Mouse (Mus musculus): ENCODE data around the gene Mpc1. TPM values are rescaled to one million over a fixed set of nuclear protein-coding genes. Genes with fewer than 3 reads are reported as not detected.

The Mpc1 gene
- 373 and 511 TPM in 2 replicates for polyA plus RNA-seq (2015; fragmentation: Nextera tagmentation; extraction: Ambion mirVana)

DNA sequence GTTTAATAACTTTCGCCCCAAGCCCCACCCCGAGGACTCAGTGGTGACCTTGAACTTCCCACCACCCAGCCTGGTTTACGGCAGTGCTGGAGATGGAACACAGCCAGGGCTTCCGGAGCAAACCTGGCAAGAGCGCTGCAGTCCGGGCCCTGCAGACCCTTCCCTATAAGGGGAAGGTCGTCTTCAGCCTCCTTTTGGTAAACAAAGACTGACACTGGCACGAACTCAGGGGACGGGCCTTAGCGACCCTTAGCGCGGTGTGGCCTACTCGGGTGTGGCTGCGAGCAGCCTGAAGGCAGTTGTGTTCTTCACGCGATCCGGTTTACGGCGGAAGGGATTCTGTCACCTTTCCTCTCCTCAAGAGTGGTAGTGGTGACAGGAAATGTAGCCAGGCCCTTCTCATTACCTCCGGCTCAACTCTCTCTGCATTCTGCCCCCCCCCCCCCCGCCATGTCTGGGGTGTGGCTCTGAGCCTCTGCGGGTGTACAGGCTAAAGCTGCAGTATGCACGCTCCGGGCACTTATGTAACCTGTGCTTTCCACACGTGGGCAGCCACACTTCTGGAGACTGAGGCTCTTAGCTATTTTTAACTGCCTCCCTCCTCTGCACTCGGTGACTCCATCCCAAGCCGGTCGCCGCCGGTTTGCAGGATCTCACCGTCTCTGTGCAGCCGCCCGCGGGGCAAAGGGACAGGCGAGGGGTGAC lies at the start of gene Mpc1:
Mpc1 (plus strand) TSS at position 84 of the 705 bp plus-strand sequence.

DNA sequence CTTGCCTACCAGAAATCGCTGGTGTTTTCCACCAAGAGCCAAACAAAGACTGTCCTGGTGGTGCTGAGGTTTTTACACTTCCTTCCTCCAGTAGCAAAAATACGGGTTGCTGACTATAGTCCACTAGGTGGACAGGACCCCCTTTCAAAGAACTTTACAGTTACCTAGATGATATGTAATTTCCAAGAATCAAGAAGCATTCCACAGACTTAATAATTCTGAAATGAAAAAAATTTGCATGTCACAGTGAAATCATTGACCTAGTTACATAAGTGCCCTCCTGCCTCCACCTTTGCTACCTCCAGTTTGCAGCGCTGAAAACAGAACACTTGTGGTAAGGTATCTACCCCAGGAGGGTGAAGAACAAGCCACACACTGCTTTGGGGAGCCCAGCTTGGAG lies 47.0 kb upstream of the Mpc1 start, which contains the start of gene Ccr6:
Ccr6 (plus strand) TSS at position 301 of the 400 bp plus-strand sequence.

DNA sequence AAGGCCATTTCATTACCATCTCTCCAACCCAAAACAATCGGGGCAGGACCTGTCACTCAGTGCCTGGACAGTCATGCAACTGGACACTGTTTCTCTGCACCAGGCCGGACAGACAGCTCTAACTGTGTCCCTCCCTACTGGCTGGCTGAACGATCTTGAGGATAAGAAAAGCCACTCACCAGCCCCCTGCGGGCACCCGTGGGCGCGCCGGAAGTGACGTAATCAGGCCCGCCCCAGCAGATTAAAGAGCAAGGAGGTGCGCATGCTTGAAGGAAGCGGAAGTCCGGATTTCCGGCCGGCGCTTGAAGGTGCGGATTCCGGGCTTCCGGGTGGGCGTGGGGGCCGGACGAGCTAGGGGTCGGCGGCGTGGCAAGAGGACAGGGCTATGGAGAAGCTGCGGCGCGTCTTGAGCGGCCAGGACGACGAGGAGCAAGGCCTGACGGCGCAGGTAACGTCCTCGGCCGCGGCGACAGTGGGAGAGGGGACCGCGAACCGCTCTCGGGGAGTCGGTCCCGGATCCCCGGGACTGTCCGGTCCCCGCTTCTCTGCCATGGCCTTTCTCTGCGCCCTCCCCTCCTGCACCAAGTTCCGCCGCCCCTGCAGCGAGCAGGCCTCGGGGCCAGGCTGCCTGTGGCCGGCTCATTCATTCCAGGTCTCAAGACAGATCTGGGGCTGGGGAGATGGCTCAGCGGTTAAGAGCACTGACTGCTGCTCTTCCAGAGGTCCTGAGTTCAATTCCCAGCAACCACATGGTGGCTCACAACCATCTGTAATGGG lies 28.3 kb downstream of the Mpc1 start, which contains the start of gene Sft2d1:
Sft2d1 (plus strand) TSS at position 265 of the 777 bp plus-strand sequence.

DNA sequence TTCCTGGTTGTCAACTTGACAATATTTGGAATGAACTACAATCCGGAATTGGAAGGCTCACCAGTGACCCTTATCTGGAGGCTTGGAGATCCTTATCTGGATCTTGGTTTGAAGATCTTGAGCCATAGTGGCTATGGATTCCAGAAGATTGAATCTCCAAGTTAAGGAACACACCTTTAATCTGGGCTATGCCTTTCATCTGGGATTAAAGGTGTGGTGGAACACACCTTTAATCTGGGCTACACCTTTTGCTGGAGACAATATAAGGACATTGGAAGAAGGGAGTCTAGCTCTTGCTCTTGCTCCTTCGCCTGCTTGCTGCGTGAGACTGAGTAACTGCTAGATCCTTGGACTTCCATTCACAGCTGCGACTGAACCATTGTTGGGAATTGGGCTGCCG lies 54.5 kb downstream of the Mpc1 start, which contains the start of gene Prr18:
Prr18 (plus strand) TSS at position 301 of the 400 bp plus-strand sequence.

Other genes starting within 250 kb of the Mpc1 start
- gene Gm49673, start 135.1 kb upstream of the Mpc1 start, polyA plus RNA-seq (2015; fragmentation: Nextera tagmentation; extraction: Ambion mirVana) = 0.35 TPM in 1 of 2 replicates, not detected in the other
- gene Rnaset2a, start 134.8 kb upstream of the Mpc1 start, polyA plus RNA-seq (2015; fragmentation: Nextera tagmentation; extraction: Ambion mirVana) = 60.3 and 97.4 TPM in 2 replicates
- 18.7 and 21.3 TPM in 2 replicates for gene Fgfr1op, start 117.4 kb upstream of the Mpc1 start, polyA plus RNA-seq (2015; fragmentation: Nextera tagmentation; extraction: Ambion mirVana)
- not detected in 2 replicates for gene Ccr6, start 46.9 kb upstream of the Mpc1 start, polyA plus RNA-seq (2015; fragmentation: Nextera tagmentation; extraction: Ambion mirVana)
- gene Sft2d1, start 28.2 kb downstream of the Mpc1 start, polyA plus RNA-seq (2015; fragmentation: Nextera tagmentation; extraction: Ambion mirVana) = 141 and 183 TPM in 2 replicates
- 0.72 and 2.4 TPM in 2 replicates for gene Prr18, start 54.6 kb downstream of the Mpc1 start, polyA plus RNA-seq (2015; fragmentation: Nextera tagmentation; extraction: Ambion mirVana)
- 0.21 TPM in 1 of 2 replicates, not detected in the other for gene T2, start 73.1 kb downstream of the Mpc1 start, polyA plus RNA-seq (2015; fragmentation: Nextera tagmentation; extraction: Ambion mirVana)
- gene T, start 151.5 kb downstream of the Mpc1 start, polyA plus RNA-seq (2015; fragmentation: Nextera tagmentation; extraction: Ambion mirVana) = not detected in 2 replicates
- 3.1 and 4.2 TPM in 2 replicates for gene Pde10a, start 242.5 kb downstream of the Mpc1 start, polyA plus RNA-seq (2015; fragmentation: Nextera tagmentation; extraction: Ambion mirVana)

Data from adrenal gland, postnatal 0 days (tissue).